Mouse (Mus musculus): ENCODE data around the gene Esyt3. TPM values are rescaled to one million over a fixed set of nuclear protein-coding genes. Genes with fewer than 3 reads are reported as not detected.

The Esyt3 gene
- 2.8 TPM for polyA plus RNA-seq (2014; fragmentation: Illumina TruSeq; extraction: RNeasy Lipid Tissue Mini Kit (QIAGEN cat#74804); ENCODE audit: insufficient read depth, low read depth, low replicate concordance)

GRCm38 (mm10) chr9:99357921-99358692 is at the start of gene Esyt3:
Esyt3 (minus strand) TSS chr9:99358557.

Other genes with a start within 250 kb of the Esyt3 start
- 6.8 TPM for gene Pik3cb, start 217.9 kb downstream of the Esyt3 start, polyA plus RNA-seq (2014; fragmentation: Illumina TruSeq; extraction: RNeasy Lipid Tissue Mini Kit (QIAGEN cat#74804); ENCODE audit: insufficient read depth, low read depth, low replicate concordance)
- gene Faiml, start 121.3 kb downstream of the Esyt3 start, polyA plus RNA-seq (2014; fragmentation: Illumina TruSeq; extraction: RNeasy Lipid Tissue Mini Kit (QIAGEN cat#74804); ENCODE audit: insufficient read depth, low read depth, low replicate concordance), result not detected
- 13.4 TPM for gene Cep70, start 115.2 kb downstream of the Esyt3 start, polyA plus RNA-seq (2014; fragmentation: Illumina TruSeq; extraction: RNeasy Lipid Tissue Mini Kit (QIAGEN cat#74804); ENCODE audit: insufficient read depth, low read depth, low replicate concordance)
- 8.2 TPM for gene Mras, start 78.8 kb upstream of the Esyt3 start, polyA plus RNA-seq (2014; fragmentation: Illumina TruSeq; extraction: RNeasy Lipid Tissue Mini Kit (QIAGEN cat#74804); ENCODE audit: insufficient read depth, low read depth, low replicate concordance)
- 27.9 TPM for gene Nme9, start 92.9 kb upstream of the Esyt3 start, polyA plus RNA-seq (2014; fragmentation: Illumina TruSeq; extraction: RNeasy Lipid Tissue Mini Kit (QIAGEN cat#74804); ENCODE audit: insufficient read depth, low read depth, low replicate concordance)
- gene Armc8, start 210.3 kb upstream of the Esyt3 start, polyA plus RNA-seq (2014; fragmentation: Illumina TruSeq; extraction: RNeasy Lipid Tissue Mini Kit (QIAGEN cat#74804); ENCODE audit: insufficient read depth, low read depth, low replicate concordance), result 11.6 TPM
- gene Dbr1, start 217.2 kb upstream of the Esyt3 start, polyA plus RNA-seq (2014; fragmentation: Illumina TruSeq; extraction: RNeasy Lipid Tissue Mini Kit (QIAGEN cat#74804); ENCODE audit: insufficient read depth, low read depth, low replicate concordance), result 8.5 TPM